Mouse (Mus musculus) bone marrow macrophage, adult 2 months (primary cell): ENCODE data around the gene Hcrt. TPM values are rescaled to one million over a fixed set of nuclear protein-coding genes. Genes with fewer than 3 reads are reported as not detected.

Experiments used
- H3K27ac ChIP-seq: 2 replicates; pipeline ENCODE4 v1.5.1; 2012; ENCODE audit warnings: low read depth, low read length; ENCODE audit not compliant: insufficient read depth
- H3K4me1 ChIP-seq: 2 replicates; pipeline ENCODE4 v1.6.1; 2012; ENCODE audit warnings: low read length; ENCODE audit not compliant: control insufficient read depth, insufficient read depth
- H3K4me3 ChIP-seq: 2 replicates; pipeline ENCODE4 v1.5.1; 2012; ENCODE audit warnings: mild to moderate bottlenecking, low read length, moderate library complexity; ENCODE audit not compliant: insufficient read depth
- CTCF ChIP-seq: IDR thresholded peaks from 2 replicates; pipeline ENCODE4 v1.5.1; 2012; ENCODE audit warnings: low read depth, mild to moderate bottlenecking, low read length, moderate library complexity
- POLR2A ChIP-seq: IDR thresholded peaks from 2 replicates; pipeline ENCODE4 v1.6.1; 2012; ENCODE audit warnings: mild to moderate bottlenecking, low read depth, low read length, borderline replicate concordance
- polyA plus RNA-seq: library from polyadenylated mRNA; stranded (reverse); fragments of >200 nt; gene quantifications from 2 replicates; pipeline ENCODE4 v1.2.4, GENCODE M21; 2012; ENCODE audit not compliant: missing spikeins, insufficient read depth, insufficient read length

Gene Hcrt
- polyA plus RNA-seq, 1 experiment, result not detected

DNA sequence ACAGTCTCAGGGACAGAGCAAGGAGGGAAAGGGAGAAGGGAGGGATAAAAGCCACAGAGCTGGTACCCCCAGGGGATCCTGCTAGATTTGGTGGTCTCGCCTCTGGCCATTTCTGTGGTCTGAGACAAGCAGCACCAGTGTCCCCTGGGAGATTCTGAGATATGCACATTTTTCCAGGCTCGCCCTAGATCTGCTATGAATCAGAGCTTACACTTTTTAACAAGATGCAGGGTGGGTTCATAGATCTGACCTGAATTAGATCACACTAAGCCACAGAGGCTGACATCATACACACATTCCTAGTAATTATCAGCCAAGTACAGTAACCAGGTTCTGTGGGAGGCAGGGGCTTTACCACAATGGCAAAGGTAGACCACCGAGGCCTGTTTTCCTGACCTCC, 27.0 kb upstream of the Hcrt start:
- H3K4me3 ChIP-seq, result no peak overlapping the region
- TF ChIP-seq CTCF, result no peak
- TF ChIP-seq POLR2A, result no peak
- no peak overlapping the region for H3K27ac ChIP-seq
- H3K4me1 ChIP-seq, result no peaks in the 10 kb centered on the region

DNA sequence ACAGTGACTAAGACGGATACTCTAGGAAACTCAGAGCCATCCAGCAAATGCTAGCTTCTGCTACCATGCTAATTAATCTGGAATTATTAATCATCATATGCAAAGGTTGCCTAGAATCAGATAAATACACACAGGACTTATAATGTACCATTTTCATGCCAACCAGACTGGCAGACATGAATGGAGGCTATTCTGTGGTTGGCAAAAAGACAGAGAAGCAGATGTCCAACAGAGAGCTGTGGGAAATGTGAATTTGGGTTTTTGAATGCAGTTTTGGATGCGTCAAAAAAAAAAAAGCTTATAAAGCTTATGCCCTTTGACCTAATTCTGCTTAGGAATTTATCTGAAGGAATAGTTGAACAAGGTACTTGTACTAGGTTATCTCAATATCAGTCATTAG, 23.0 kb upstream of the Hcrt start:
- H3K4me3 ChIP-seq, result no peak overlapping the region
- no peaks in the 10 kb centered on the region for H3K4me1 ChIP-seq
- TF ChIP-seq POLR2A (no peak), CTCF (no peak)
- H3K27ac ChIP-seq, result no peak overlapping the region

DNA sequence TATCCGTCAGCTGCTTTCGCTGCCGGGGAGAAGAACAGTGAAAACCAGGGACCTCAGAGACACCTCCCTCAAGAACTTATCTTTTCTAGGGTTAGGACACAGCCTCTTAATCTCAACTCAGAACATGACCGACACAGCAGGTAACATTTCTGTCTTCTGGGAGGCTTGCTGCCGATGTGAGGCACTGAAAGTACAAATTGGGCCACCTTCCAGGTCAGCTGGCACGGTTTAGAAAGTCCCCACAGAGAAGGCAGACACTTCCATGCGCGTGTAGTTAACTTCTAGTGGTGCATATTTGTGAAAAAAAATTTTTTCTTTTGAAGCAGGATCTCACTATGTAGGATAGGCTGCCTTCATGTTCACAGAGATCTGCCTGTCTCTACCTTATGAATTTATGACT, 21.6 kb upstream of the Hcrt start:
- no peak for TF ChIP-seq POLR2A
- TF ChIP-seq CTCF, result no peak
- Histone ChIP-seq H3K4me3 (no peak overlapping the region), H3K27ac (no peak overlapping the region), H3K4me1 (no peaks in the 10 kb centered on the region)

DNA sequence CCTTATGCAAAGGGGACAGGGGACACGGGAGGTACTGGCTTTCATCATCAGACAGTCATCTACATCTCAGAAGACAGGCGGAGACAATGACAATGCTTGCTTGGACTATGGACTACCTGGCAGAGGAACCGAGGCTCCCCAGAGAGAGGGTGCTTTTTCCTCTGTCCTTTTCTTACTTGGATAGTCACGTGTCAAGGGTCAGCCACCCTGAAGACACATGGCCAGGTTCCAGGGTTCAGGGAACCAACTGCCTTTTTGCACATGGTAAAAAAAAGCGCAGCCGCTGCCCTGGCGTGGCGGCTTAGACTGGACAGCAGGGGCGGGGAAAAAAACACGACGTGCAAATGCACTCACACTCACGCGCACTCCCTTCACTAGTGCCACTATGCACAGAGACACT, 19.8 kb upstream of the Hcrt start:
- Histone ChIP-seq H3K27ac (no peak overlapping the region), H3K4me3 (no peak overlapping the region), H3K4me1 (no peaks in the 10 kb centered on the region)
- TF ChIP-seq CTCF (no peak), POLR2A (no peak)

DNA sequence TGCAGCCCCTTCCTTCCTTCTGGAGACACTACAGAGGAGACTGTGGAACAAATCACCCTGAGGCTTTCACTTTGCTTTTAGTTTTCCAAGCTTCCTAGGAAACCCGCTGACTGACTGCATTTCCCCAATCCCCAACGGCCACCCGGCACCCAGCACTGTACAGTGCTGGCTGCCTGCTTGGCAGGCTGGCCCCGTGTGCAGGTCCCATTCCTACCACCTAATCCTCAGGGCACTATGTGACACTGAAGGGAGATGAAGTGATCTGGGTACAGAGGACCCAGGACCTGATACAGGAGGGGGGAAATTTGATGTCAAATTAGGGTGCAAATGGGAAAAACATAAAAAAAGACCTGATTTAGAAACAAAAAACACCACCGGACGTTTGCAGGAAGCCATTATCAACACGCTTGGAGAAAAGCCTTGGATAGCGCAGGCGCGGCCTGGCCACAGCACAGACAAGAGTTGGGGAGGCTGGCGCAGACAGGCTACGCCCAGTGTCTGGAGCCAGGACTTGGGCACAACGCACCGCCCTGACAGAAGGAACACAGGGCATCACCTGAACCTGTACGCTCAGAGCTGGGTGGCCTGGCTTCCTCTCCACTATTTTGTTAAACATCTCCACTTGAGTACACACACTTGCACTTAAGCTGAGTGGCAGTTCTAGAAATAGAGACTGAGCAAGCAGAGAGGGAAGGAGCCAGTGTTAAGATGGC, 19.2 kb upstream of the Hcrt start:
- no peak overlapping the region for H3K27ac ChIP-seq
- H3K4me3 ChIP-seq, result no peak overlapping the region
- TF ChIP-seq POLR2A, result no peak
- no peak for TF ChIP-seq CTCF
- H3K4me1 ChIP-seq, result no peaks in the 10 kb centered on the region

DNA sequence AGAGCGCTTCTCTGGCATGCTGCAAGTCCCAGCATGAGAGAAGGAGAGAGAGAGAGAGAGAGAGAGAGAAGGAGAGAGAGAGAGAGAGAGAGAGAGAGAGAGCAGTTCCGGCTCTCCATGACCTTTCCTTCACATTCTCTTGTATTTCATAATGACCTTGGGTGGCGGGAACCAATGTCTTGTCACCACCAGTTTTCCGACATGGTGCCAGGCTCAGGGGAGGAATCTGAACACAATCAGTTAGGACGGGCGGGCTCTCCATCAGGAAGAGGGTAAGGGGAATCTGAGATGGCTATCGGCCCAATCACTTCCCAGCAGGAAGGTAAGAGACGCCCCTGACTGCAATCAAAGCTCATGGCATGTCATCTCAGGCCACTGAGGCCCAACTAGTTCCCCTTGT, 17.5 kb upstream of the Hcrt start:
- Histone ChIP-seq H3K4me3 (no peak overlapping the region), H3K27ac (no peak overlapping the region), H3K4me1 (peaks cover 11% of the 10 kb centered on the region)
- TF ChIP-seq CTCF (no peak), POLR2A (no peak)

DNA sequence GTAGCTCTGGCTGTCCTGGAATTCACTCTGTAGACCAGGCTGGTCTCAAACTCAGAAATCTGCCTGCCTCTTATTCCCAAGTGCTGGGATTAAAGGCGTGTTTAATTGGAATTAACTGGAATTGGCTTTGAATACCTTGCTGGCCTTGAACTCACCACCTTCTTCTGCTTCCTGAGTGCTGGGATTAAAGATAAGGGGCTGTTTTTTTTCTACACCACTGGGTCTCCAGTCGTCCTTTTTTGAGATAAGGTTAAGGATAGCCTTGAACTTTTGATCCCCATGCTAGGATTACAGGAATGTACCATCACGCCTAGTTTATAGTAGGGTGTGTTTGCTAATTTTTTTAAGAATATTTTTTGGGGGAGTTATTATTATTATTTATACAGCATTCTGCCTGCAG, 15.3 kb upstream of the Hcrt start:
- H3K4me1 ChIP-seq, result peaks cover 14% of the 10 kb centered on the region
- H3K27ac ChIP-seq, result no peak overlapping the region

DNA sequence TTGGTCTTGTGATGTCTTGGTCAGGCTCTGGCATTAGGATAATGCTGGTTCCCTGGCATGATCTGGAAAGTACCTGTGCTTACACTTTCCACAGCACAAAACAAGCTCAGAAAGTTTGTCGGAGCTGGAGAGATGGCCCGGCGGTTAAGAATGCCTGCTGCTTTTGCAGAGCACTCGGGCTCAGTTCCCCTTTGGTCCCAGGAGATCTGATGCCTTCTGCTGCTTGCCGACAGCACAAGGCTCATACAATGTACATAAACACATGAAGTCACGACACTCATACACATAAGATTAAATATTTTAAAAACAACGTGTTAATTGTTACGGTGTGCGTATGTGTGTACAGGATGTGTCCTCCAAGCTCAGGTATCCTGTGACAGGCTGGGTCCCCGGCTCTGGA, 13.2 kb upstream of the Hcrt start:
- Histone ChIP-seq H3K4me3 (no peak overlapping the region), H3K27ac (no peak overlapping the region; the same call in 1 of the 2 replicates), H3K4me1 (peaks cover 14% of the 10 kb centered on the region)
- TF ChIP-seq CTCF, result no peak

More for the DNA sequence above, 15.3 kb upstream of the Hcrt start:
- no peak overlapping the region for H3K4me3 ChIP-seq
- TF ChIP-seq POLR2A (no peak), CTCF (no peak)

DNA sequence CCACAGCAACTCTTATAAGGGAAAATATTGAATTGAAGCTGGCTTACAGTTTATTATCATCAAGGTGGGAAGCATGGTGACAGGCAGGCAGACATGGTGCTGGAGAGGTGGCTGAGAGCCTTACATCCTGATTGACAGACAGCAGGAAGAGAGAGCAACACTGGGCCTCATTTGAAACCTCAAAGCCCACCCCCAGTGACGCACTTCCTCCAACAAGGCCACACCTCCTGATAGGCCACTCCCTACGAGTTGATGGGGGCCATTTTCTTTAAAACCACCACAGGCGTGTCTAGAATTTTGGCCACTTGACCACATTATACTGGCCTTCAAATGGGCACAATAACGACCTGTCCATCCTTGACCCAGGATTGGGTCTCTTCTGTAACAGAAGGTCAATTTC, 11.5 kb upstream of the Hcrt start:
- Histone ChIP-seq H3K4me1 (peaks cover 19% of the 10 kb centered on the region), H3K4me3 (no peak overlapping the region), H3K27ac (no peak overlapping the region)
- TF ChIP-seq POLR2A, result no peak
- no peak for TF ChIP-seq CTCF

DNA sequence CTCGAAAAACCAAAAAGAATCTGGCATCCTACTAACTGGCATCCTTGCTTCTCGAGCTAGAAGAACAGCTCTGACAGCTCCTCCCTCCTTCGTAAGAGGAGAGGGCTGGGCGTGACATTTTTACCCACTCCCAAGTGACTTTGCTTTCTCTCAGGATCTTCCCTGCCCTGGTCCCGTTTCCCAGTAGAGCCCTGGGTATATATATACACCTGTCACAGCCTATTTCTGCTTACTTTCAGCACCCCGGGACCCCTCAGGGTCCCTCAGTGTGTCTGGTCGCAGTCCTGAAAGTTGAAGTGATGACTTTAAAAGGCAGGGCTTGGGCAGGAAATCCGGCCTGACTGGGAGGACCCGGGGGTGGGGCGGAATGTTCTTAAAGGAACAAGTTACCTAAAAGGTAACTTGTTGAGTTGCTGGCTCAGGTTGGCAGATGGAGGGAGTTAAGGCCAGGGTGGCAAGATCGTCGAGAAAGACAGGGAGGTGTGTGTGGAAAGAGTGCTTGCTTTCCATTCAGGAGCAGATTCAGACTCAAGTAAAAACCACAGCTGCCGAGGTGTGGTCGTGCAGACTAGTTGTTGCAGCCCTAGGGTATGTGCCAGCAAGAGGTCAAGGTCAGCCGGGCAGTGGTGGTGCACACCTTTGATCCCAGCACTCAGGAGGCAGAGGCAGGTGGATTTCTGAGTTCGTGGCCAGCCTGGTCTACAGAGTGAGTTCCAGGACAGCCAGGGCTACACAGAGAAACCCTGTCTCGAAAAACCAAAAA, 8.1 kb upstream of the Hcrt start, which contains the start of gene Ghdc:
Ghdc (minus strand) TSS at position 312 of the 763 bp plus-strand sequence.
- TF ChIP-seq CTCF (no peak), POLR2A (no peak)
- peak within 1 kb of the TSS; percentile 72 for H3K4me3 ChIP-seq
- H3K4me1 ChIP-seq, result peaks cover 11% of the 10 kb centered on the region
- peak within 1 kb of the TSS; percentile 37; the same call in 1 of the 2 replicates for H3K27ac ChIP-seq
